Mouse (Mus musculus): ENCODE measurements around the gene Mafg.

Mafg gene

DNA sequence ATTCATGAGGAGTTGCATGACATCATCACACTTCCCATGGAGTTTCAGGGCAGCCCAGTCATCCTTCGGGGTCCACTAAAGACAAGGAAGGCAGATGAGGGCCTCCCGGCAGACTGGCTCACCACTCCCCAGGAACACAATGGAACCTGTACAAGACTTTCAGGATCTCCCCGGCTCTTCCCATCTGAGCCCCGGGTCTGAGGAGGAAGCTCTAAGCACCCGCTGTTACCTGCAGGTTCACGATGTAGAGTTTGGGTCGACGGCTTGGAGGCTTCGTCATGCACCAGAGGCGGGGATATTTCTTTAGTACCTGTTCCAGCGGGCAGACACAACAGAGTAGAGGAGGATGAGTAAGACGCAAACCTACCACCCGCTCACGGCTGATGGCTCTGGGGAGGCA lies 13.2 kb downstream of the Mafg start:
- no peak for DNase-seq (ENCODE audit: low spot score)

DNA sequence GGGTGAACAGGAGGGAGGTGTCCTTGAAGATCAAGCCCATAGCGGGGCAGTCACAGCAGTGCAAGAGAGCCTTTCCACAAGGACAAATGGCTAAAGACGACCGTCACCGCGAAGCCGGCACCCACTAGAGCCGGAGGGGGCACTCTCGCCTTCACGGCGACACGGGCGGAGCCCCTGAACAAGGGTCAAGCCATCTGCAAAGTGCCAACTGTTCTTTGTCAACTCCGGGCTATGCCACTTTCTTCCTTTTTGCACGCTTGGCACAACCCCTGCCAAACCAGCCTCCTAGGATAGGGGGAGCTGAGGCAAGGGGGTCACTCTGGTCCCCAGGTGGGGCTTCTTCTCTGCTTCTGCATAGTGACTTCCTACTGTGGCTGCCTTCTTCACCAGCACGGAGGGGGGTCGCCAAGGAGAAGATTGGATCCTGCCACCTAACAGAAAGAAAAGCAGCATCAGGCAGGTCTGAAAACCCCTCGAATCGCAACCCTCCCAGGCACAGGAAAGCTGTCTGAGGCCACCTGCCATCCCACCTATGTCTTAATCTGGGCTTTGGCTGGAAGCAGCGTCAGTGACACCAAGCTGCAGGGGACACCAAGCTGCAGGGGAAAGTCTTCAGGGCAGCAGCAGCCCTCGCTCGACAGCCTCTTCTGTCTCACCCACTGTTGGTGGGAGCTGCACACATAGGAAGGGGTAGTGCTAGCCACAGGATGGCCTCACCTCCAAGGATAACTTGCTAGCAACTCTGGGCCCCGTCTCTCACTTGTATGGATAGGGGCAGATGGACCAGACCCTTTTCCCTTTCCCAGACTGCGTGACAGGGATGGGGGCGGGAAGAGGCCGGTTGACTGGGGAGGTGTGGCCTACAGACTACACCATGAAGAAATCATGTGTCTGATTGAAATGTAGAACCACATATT lies 14.5 kb downstream of the Mafg start:
- DNase-seq (ENCODE audit: low spot score): no peak

DNA sequence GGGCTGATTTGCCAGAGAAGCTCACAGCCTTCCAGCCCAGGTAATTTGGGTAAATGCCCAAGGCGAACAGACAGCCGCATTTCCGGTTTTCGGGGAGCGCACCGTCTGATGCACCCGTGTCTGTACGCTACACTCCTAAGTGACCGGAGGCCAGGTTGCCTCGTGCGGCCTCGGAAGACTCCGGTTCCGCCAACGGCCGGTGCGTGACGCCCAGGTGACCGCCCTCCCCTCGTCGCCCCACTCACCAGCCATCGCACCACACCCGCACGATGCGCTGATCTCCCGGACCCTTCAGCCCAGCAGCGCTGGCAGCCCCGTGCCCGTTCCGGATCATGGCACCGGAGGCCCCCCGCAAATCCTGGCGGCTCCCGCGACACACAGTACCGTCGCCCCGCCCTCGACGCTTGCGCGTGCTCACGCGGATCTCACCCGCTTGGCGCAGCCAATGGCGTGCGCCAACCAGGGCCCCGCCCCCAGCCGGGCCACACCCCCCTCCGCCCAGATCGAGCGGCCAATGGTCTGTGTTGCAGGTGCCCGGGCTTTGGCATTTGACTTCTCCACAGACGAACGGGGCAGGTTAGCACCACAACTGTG lies 15.8 kb downstream of the Mafg start, which contains the start of gene Pcyt2:
Gene Pcyt2, minus strand, starts transcription at position 418 of the 594 bp plus-strand sequence.
- DNase-seq (ENCODE audit: low spot score): peak; percentile 86

DNA sequence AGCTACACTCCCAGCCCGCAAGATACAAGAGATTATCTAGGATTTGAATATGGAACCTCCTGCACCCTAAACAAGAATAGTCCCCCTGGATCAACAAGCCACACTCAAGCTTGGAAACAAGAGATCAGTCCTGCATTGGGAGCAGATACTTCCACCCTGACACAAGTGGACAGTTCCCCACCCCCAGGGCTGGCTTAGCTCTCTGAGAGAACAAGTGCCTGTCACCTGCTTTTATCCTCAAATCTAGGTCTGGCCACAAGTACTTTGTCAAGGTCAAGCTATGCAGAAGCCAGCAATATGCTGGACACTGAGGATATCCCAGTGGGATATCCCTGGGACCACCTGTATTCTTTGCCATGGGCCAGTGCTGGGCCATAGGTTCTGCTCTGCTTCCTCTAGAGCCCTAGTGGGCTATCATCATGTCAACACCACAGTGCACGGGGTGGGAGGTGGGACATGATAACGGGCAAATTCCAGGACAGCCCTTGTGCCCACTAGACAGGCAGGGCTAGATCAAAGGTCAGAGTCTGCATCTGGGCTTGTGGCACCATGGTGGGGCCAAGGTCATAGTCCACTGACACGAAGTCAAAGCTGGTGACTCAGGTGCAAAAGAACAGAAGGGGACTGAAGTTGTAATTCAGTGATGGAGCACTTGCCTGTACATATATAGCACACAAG lies 16.6 kb downstream of the Mafg start:
- no peak for DNase-seq (ENCODE audit: low spot score)

DNA sequence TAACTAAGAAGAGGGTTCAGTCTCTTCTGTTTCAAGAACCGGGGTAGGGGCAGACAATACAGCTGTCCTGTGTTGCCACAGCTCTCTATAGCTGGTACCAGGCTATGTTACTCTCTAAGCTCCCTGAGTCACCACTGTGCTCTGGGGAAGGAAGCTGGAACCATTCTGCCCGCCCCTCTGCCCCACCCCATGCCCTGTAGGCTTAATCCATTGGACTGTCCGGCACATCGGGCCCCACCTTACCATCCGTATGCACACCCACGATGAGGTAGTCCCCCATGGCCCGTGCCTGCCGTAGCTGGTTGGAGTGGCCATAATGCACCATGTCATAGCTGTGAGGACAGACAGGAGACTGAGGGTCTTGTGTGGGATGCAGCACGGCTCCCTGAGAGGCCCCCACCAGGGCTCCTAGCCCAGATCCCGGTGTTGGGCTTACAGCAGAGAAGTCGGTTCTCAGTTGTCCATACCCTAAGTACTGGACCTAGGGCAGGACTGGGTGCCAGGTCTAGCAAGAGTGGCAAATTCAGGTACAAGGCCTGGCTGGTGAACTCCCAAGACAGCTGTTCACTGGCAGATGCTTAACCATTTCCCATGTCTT lies 17.7 kb downstream of the Mafg start:
- no peak for DNase-seq (ENCODE audit: low spot score)

DNA sequence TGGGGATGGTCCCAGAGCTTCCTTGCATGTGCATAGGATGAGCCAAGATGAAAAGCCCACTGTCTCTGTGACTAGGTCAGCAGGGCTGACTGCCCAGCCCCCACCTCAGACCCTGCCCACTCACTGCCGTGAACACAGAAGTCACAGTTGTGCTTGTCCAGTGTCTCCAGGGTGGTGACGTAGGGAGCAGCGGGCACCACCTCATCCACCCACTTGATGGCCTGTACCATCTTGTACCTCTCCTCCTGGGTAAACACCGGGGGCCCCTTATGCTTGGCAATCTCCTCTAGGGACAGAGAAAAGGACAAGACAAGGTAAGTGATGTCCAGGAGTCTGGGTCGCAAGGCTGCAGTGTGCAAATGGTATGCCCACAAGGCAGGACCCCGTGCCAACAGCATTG lies 18.2 kb downstream of the Mafg start:
- DNase-seq (ENCODE audit: low spot score): no peak

DNA sequence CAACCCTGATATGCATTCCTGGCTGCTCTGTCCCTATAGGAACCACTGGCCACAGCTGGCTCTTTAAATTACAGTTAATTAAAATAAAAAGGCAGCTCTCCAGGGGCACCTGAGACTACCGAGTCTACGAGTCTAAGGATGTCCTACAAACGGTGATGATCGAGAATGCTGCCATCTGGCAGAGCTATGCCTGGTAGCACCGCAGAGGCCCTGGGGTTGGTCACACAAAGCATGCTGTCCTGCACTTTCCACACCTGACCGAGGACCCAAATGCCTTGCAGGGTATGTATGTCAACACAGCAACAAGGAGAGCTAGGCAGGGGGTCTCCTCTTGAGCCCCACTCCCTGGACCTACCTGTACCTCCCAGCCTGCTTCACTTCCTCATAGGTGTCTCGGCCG lies 19.4 kb downstream of the Mafg start:
- DNase-seq (ENCODE audit: low spot score): no peak

DNA sequence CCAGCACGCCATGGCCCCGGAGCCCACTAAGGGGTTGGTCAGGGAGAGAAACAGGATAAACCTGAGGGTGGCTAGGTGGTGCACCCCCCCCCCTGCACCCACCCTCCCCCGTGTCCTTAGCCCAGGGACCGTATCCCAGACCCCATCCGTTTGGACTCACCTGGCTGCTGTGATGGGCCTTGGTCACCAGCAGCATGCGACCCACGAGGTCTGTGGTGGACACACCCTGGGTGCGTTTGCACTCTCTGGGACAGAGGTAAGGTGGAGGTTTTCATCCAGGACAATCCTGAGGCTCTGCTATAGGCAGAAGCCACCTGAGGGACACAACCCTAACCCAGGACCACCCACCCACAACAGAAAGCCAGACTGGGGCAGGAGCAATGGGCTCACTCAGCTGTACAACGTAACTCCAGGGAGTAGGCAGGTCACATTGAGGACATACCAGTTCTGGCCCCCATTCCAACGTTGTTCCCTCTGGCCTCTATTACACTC lies 19.9 kb downstream of the Mafg start:
- no peak for DNase-seq (ENCODE audit: low spot score)

DNA sequence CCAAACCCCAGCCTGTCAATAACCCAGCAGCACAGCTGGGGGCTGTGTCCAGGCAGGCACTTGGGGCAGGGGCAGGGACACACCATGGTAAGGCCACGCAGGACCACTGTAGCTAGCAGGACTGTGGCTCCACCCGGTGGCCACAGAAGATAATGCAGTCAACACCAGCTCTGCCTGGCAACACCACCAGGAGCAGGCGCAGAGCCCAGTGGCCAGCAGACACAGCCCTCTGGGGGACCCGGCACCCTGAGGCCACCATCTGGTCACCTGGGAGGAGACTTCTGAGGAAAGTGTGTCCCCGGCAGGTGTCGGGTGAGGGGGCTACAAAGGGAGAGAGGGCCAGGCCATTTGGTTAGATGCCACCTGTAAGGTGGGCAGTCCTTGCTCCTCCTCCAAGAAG lies 20.6 kb downstream of the Mafg start:
- peak; percentile 69 for DNase-seq (ENCODE audit: low spot score)

DNA sequence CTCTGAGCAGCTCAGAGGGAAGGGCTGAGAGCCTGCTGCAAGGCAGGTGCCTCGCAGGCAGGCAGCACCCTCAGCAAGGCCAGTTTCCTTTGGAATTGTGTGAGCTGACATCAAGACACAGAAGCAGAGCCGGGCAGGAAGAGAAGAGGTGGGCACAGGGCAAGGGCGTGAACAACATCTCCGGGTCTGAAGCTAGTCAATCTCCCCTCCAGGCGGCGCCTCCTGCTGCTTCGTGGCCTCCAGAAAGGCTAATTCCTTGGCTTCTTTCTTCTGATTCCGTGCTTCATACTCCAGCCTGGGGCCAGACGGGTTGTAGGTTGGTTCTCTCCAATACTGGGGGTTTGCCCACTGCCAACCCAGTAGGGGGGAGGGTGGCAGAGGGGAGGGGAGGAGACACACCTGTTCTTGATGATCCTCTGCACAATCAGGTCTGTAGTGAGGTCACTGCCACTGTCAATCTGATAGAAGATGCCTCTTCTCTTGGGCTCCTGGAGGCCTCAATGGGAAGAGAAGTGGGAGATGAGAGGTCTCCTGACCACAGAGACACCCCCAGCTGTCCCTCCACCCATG lies 22.8 kb downstream of the Mafg start:
- no peak for DNase-seq (ENCODE audit: low spot score)

DNA sequence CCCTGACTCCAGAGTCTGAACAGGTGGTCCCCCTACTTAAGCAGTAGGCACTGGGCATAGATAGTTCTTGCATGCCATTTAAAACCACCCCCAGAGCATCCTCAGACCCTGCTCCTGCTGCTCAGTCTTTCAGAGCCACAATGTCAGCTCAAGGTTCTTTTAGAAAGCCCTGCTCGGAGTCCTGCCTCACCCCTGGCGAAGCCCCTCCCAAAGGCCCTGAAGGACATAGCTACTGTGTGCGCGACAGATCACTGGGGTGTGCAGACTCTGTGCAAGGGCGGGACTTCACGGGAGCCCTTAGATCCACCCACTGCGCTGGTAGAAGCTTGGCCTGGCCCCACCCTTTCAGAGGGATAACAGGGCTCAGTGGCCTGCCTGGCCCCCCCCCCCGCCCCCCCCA lies 24.1 kb downstream of the Mafg start:
- no peak for DNase-seq (ENCODE audit: low spot score)

DNA sequence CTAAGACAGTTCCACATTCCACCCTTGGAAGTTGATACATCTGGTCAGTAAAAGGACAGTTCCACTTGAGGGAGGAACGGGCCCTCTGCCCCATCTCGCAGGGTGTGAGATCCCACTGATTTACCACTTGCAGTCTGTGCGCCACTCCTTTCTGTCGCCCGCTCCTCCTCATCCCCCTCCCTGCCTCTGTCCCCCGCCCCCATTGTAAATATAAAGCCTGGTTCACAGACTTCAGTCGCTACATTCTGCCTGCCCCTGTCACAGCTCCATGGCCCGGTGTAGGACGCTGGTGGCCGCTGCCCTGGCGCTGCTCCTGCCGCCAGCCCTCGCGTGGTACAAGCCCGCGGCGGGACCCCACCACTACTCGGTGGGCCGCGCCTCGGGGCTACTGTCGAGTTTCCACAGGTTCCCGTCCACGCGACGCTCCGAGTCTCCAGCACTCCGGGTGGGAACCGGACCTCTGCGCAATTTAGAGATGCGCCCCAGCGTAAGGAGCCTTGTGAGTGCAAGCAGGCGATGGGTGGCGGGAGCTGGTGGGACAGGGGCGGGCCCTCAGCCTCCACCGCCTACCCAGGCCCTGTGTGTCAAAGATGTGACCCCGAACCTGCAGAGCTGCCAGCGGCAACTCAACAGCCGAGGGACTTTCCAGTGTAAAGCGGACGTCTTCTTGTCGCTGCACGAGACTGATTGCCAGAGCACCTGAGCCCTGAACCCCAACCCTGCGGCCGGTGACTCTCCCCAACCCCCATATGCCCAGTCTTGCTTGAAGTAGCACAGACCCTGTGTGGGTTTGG lies 25.0 kb downstream of the Mafg start, which contains the start of gene Npb:
Gene Npb, plus strand, starts transcription at position 237 of the 794 bp plus-strand sequence.
- DNase-seq (ENCODE audit: low spot score): no peak

DNA sequence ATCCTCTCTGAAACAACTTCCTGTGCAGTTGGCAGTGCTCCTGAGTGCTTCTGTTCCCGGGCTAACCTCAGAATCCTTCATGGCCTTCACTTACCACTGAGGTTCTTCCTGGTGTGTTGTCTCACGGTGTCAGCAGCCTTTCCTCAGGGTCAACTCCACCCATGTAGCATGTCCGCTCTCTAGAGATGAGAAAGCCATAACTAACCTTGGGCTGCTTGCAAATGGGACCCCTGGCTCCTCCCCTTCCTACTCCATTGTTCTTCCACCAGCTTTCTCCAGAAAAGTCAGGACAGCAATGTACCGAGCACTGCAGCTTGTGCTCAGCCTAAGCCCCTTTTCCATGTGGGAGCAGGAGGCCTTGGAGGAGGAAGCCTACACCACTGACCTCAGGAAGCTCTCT lies 26.6 kb downstream of the Mafg start:
- DNase-seq (ENCODE audit: low spot score): no peak

DNA sequence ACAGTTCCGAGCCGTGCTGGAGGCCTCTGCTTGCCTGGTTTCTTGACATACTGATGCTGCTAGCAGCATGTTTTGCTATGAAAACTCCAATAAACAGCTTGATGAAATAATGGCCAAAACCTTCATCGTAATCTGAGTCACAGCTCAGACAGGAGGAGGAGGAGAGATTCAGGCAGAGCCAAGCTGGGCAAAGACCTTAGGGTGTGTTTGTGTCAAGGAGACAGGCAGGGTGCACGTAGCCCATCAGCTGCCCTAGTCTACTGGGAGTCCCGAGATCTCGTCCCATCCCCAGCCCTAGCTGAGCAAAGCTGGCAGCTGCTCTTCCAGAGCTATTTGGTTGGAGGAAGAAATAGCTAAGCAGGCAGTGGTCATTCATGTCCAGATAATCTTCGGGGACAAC lies 27.7 kb downstream of the Mafg start:
- DNase-seq (ENCODE audit: low spot score): no peak

DNA sequence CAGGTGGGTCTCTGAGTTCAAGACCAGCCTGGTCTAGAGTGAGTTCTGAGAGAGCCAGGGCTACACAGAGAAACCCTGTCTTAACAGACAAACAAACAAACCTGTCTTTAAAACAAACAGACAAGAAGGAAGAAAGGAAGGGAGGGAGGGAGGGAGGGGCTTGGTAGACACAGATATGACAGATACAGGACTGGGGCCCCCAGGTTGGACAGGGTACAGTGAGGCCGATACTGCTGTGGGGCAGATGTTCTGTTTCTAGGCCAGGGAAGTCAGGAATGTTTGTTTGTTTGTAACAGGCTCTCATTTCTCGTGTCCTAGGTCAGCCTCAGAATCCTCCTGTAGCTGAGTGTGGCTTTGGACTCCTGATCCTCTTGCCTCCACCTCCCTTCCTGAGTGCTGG lies 29.9 kb downstream of the Mafg start:
- DNase-seq (ENCODE audit: low spot score): no peak

DNA sequence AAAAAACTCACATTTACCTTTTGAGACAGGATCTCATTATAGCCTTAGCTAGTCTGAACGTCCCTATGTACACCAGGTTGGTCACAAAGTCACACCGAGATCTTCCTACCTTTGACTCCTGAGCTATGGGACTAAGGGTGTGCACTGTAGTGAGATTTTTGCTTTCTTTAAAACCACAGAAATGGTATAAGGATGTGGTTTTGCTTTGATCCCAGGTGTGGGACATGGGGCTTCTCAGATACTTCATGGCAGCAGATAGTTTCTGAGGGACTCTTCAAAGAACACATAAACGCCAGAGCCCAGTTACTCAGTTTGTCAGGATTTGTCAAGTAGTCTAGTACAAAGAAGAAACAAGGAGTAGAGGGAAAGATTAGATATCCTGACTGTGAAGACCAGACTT lies 32.7 kb downstream of the Mafg start:
- no peak for DNase-seq (ENCODE audit: low spot score)

DNA sequence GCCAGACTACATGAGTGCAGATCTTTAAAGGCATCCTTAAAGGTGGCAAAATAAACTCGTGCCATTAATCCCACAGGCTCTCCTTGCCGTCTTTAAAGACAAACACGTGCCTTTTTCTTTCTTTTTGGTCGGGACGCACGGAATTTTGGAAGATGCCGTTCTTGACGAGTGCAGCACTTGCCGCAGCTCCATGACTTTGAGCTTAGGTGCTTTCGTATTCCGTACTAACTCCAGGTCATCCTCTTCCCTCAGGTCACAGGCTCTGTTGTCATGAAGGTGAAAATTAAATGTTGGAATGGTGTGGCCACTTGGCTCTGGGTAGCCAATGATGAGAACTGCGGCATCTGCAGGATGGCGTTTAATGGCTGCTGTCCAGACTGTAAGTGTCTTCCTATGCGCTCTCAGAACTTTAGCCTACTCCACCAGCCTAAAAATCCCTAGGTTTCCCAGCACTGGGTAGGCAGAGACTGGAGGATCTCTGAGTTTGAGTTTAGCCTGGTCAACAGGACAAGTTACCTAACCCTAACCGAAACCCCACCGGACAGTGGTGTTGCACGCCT lies 34.3 kb downstream of the Mafg start:
- DNase-seq (ENCODE audit: low spot score): no peak

DNA sequence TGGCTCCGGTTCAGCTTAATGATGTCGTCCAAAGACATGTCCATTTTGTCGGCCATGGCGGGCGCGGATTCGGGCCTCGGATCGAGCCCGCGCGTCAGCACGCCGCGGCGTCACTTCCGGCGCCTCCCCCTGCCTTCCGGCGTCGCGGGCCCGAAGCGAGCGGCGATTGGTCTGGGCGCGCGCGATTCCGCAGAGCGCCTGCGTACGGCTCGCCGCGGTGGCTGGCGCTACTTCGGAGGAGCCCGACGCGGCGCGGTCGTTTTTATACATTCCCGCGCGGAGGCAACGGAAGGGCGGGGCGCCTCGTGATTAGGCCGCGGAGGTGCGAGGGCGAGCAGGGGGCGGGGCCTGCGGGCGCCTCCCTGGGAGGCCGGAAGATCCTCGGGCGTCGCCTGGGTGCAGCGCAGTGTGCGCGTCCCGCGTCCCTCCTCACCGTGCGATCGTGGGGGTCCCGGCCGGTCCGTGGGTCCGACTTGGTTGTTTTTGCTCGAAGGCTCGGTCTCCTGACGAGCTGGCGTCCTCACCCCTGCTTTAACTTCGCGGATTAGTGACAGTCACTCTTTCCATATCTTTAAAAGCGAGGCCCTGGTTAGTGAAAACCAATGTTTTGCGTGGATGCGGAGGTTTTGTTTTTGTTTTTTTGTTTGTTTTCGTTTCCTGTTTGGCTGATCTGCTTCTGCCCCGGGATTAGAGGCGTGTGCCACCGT lies 35.0 kb downstream of the Mafg start, which contains the start of the genes Alyref and Anapc11:
Gene Alyref, minus strand, starts transcription at position 83 of the 707 bp plus-strand sequence.
Gene Anapc11, plus strand, starts transcription at position 139 of the 707 bp plus-strand sequence.
- DNase-seq (ENCODE audit: low spot score): peak; percentile 90

DNA sequence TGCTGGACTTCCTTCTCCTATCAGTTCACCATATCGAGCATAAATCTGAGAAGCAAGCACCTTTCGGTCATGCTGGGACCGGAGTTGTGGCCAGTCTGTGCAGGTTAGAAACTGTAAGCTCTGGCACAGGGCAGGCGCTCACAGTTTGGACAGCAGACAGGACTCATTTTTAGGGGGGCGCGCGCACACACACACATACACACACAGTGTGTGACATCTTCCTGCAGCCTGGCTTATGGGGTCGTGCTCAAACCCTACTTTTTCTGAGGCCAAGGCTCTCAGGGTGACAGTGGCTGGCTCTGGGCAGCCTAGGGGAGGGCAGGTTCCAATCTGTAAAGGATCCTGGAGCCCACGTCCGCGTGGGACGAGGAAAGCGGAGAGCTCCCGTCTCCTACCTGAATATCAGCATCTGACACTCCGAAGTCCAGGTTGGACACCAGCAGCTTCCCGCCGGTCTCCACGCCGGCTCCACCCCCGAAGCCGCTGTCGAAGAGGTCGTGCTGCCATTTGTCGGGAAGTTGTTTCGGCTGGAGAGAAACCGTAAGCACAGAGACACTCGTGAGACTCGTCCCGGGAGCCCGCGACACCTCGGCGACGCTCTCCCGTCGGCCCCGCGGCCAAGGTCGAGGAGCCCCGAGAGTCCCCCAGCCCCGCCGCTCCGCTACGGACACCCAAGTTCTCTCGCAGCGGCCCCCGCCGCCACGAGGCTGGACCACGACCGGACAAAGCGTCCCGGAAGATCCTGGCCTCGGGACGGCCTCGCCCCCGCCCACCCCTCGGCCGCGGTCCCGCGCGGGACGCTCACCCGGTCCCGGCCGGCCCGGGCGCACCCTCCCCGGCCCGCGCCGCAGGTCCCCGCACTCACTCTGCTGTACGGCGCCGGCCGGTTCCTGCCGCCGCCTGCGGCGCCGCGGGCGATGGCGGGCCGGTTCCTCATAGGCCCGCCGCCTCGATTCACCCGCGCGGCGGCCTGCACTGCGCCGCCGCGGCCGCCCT lies 35.9 kb downstream of the Mafg start:
- no peak for DNase-seq (ENCODE audit: low spot score)
